In genomic region chr12:44451742-44452141, GRCm38 (mm10) we compare ENCODE assay signal across 14 mouse cellular contexts.
DNase-seq lines count a peak whose midpoint lies in the region; ATAC-seq and TF ChIP-seq lines count a peak whose summit lies in the region.
"Had no signal": no experiment of that assay in that cellular context is flagged by ENCODE, and none has a peak within 500 bp of the region (broad histone marks: within the 10 kb centered on the region; RNA-seq: fewer than 3 reads in every experiment).

No protein-coding gene starts in this region.

- H3K4me1 ChIP-seq in kidney, adult 2 months (ENCODE audit: control insufficient read depth, insufficient read depth, low read length): no peaks in the 10 kb centered on the region
- H3K4me1 ChIP-seq in kidney, embryonic 16.5 days (ENCODE audit: insufficient read depth, low read length): no peaks in the 10 kb centered on the region
- H3K4me1 ChIP-seq in cortical plate, adult 2 months (ENCODE audit: control insufficient read depth, insufficient read depth, low read length): peaks cover 2% of the 10 kb centered on the region; the same call in 1 of the 2 replicates
- H3K4me1 ChIP-seq: embryonic facial prominence, embryonic 13.5 days; forebrain, embryonic 13.5 days had no signal

- H3K27me3 ChIP-seq in kidney, adult 2 months (replicated peaks; ENCODE audit: control insufficient read depth, insufficient read depth, low read length): no peaks in the 10 kb centered on the region
- no peaks in the 10 kb centered on the region for H3K27me3 ChIP-seq in kidney, embryonic 16.5 days (ENCODE audit: insufficient read depth, low read length)
- H3K27me3 ChIP-seq: embryonic facial prominence, embryonic 13.5 days; forebrain, embryonic 13.5 days; megakaryocyte, embryonic 14.5 days had no signal

- no peak overlapping the region for H3K27ac ChIP-seq in kidney, adult 2 months (ENCODE audit: insufficient read depth, low read depth, low read length)
- H3K27ac ChIP-seq in kidney, embryonic 16.5 days (ENCODE audit: low read length): no peak overlapping the region
- H3K27ac ChIP-seq in cortical plate, adult 2 months (ENCODE audit: insufficient read depth, low read length): no peak overlapping the region
- H3K27ac ChIP-seq: embryonic facial prominence, embryonic 13.5 days; forebrain, embryonic 13.5 days had no signal

- peak; percentile 28 to 39 for DNase-seq in cerebellum, adult 18-20 months
- DNase-seq in kidney, adult 2 months: peak; percentile 31
- DNase-seq in 3T3-L1 (ENCODE audit: low read depth, low spot score): peak; percentile 4
- no peak for DNase-seq in embryo, embryonic 10.5 days (ENCODE audit: low spot score)
- no peak for DNase-seq in ovary, postnatal 10 days (ENCODE audit: low spot score)
- DNase-seq: adrenal gland, adult 2 months; gastrocnemius, postnatal 25 days had no signal

- no peaks in the 10 kb centered on the region for H3K36me3 ChIP-seq in kidney, adult 2 months (ENCODE audit: control insufficient read depth, insufficient read depth, low read length)
- no peaks in the 10 kb centered on the region for H3K36me3 ChIP-seq in kidney, embryonic 16.5 days (ENCODE audit: insufficient read depth, low read length)
- H3K36me3 ChIP-seq: embryonic facial prominence, embryonic 13.5 days had no signal

- no peak overlapping the region for H3K4me3 ChIP-seq in kidney, adult 2 months (ENCODE audit: insufficient read depth, low read depth, low read length)
- H3K4me3 ChIP-seq in kidney, embryonic 16.5 days (ENCODE audit: low read length): no peak overlapping the region
- no peak overlapping the region for H3K4me3 ChIP-seq in cortical plate, adult 2 months (ENCODE audit: insufficient read depth, low read length)
- H3K4me3 ChIP-seq: embryonic facial prominence, embryonic 13.5 days; forebrain, embryonic 13.5 days; megakaryocyte, embryonic 14.5 days had no signal

- H3K9ac ChIP-seq in kidney, embryonic 16.5 days (replicated peaks; ENCODE audit: low read length): no peak overlapping the region
- H3K9ac ChIP-seq: embryonic facial prominence, embryonic 13.5 days; forebrain, embryonic 13.5 days had no signal

- TF ChIP-seq POLR2A in kidney, adult 2 months (IDR thresholded peaks at IDR 0.05; ENCODE audit: low read depth, low read length): no peak
- TF ChIP-seq POLR2A in cortical plate, adult 2 months (IDR thresholded peaks at IDR 0.05; ENCODE audit: extremely low read depth, insufficient read depth, low read length): no peak

- no peaks in the 10 kb centered on the region for H3K9me3 ChIP-seq in kidney, embryonic 16.5 days (ENCODE audit: low read length)
- H3K9me3 ChIP-seq: embryonic facial prominence, embryonic 13.5 days; forebrain, embryonic 13.5 days; megakaryocyte, embryonic 14.5 days had no signal

- WGBS in kidney, adult 2 months: 73% methylated on average over 1 of the region's 1 CpGs
- WGBS in kidney, embryonic 16.5 days: 56% methylated on average over 1 of the region's 1 CpGs

- ATAC-seq in cerebellum, adult (ENCODE audit: insufficient number of reproducible peaks, low FRiP score, low TSS enrichment): no peak
- no peak for ATAC-seq in kidney, embryonic 16.5 days (ENCODE audit: low FRiP score, low TSS enrichment)
- ATAC-seq: forebrain, embryonic 13.5 days; intestine, embryonic 16.5 days had no signal

- TF ChIP-seq CTCF in kidney, adult 2 months (conservative IDR thresholded peaks at IDR 0.05; ENCODE audit: insufficient read depth, insufficient read length, low read depth, low read length): no peak
- peak; percentile 22; the same call in 1 of the 2 replicates for TF ChIP-seq CTCF in cortical plate, adult 2 months (IDR thresholded peaks at IDR 0.05; ENCODE audit: extremely low read depth, insufficient read depth, low read length)

- H3K4me2 ChIP-seq in kidney, embryonic 16.5 days (replicated peaks; ENCODE audit: low read depth, low read length): no peak overlapping the region
- H3K4me2 ChIP-seq: embryonic facial prominence, embryonic 13.5 days; forebrain, embryonic 13.5 days had no signal

Comparison
In these comparisons a context has a peak if more than half of its experiments do, and no peak if none do; other contexts are left out.
1. DNase-seq: peak in cerebellum, adult 18-20 months (2 of 2), kidney, adult 2 months (single experiment) and 3T3-L1 (single experiment); none in embryo, embryonic 10.5 days (single experiment) and ovary, postnatal 10 days (single experiment).